Mouse (Mus musculus) midbrain, postnatal 0 days (tissue): Measurements from ENCODE around the gene Gcnt2. TPM values are rescaled to one million over a fixed set of nuclear protein-coding genes. Genes with fewer than 3 reads are reported as not detected.

Experiments
- ATAC-seq: fragments of 200-750 bp; cut with Nextera tagmentation; 2 replicates; pipeline ENCODE4 v1.8.0; 2017; ENCODE audit warnings: moderate number of reproducible peaks, mild to moderate bottlenecking, moderate TSS enrichment, moderate library complexity; ENCODE audit not compliant: low FRiP score
- DNase-seq: peaks from one replicate; pipeline ENCODE4 v3.0.0-alpha.2; 2015; ENCODE audit warnings: low spot score
- H3K27ac ChIP-seq: fragments of 300-500 bp; sonication (generic); 2 replicates; pipeline ENCODE4 v1.5.1; 2014; ENCODE audit warnings: low read depth, mild to moderate bottlenecking, low read length, mixed read lengths
- H3K27me3 ChIP-seq: fragments of 300-500 bp; sonication (generic); 2 replicates; pipeline ENCODE4 v1.6.1; 2014; ENCODE audit warnings: low read length, control low read depth, mixed read lengths; ENCODE audit not compliant: insufficient read depth
- H3K36me3 ChIP-seq: fragments of 300-500 bp; sonication (generic); 2 replicates; pipeline ENCODE4 v1.6.1; 2014; ENCODE audit warnings: low read length, control low read depth, mixed read lengths; ENCODE audit not compliant: insufficient read depth
- H3K4me1 ChIP-seq: fragments of 300-500 bp; sonication (generic); 2 replicates; pipeline ENCODE4 v1.6.1; 2014; ENCODE audit warnings: mild to moderate bottlenecking, control low read depth, antibody characterized with exemption, low read length, mixed read lengths; ENCODE audit not compliant: insufficient read depth
- H3K4me2 ChIP-seq: fragments of 300-500 bp; sonication (generic); 2 replicates; pipeline ENCODE4 v1.6.1; 2014; ENCODE audit warnings: low read depth, mild to moderate bottlenecking, low read length, mixed read lengths; ENCODE audit not compliant: poor library complexity, severe bottlenecking
- H3K4me3 ChIP-seq: fragments of 300-500 bp; sonication (generic); 2 replicates; pipeline ENCODE4 v1.5.1; 2014; ENCODE audit warnings: low read depth, mild to moderate bottlenecking, low read length, moderate library complexity
- H3K9ac ChIP-seq: fragments of 300-500 bp; sonication (generic); replicated peaks from 2 replicates; pipeline ENCODE4 v1.6.1; 2014; ENCODE audit warnings: mild to moderate bottlenecking, low read length, moderate library complexity, mixed read lengths; ENCODE audit not compliant: poor library complexity, severe bottlenecking
- H3K9me3 ChIP-seq: fragments of 300-500 bp; sonication (generic); 2 replicates; pipeline ENCODE4 v1.6.1; 2016; ENCODE audit warnings: low read length, control low read depth
- CTCF ChIP-seq: IDR thresholded peaks from 2 replicates; pipeline ENCODE4 v1.5.1; 2016; ENCODE audit warnings: antibody characterized with exemption, mild to moderate bottlenecking
- WGBS: fragments of 180-500 bp; shearing (Covaris S2); extraction: QIAGEN DNeasy Blood & Tissue Kit; methylation state at CpG from one replicate; pipeline ENCODE4 v1.1.7; 2014; 5-methylcytosine and 5-hydroxymethylcytosine counted together
- polyA plus RNA-seq: library from polyadenylated mRNA; unstranded; fragments of >200 nt; fragmentation: Nextera tagmentation; extraction: Ambion mirVana; gene quantifications from 2 replicates; pipeline ENCODE4 v1.2.1, GENCODE M21; 2015
- total RNA-seq: library from RNA; depleted of rRNA; stranded (reverse); fragments of >200 nt; gene quantifications from 2 replicates; pipeline ENCODE4 v1.2.3, GENCODE M21; 2014

Gene Gcnt2
- total and polyA plus RNA-seq, 2 experiments from 2014 or later, result 2.4 to 10.2 TPM

DNA sequence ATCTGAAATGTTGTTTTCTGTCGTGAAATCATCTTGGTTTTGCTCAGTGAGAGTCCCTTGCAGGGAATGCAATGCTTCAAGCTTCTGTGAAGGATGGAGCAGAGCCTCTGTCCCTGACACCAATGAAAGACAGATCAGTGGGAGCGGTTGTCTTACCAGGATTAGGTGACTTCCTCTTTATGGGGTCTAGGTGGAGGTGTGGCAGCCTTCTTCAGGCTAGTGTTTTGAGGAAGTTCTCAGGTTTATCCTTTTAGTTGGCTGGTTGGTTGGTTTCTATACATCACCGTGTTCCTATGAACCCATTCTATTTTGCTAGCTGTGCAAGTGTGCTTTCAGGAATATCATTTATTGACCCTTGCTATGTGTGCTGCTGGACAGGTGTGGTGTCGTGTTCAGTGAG, 18.0 kb downstream of the Gcnt2 start:
- WGBS, result 85% methylated on average over 4 of the region's 4 CpGs
- H3K9ac ChIP-seq, result no peak overlapping the region
- no peak overlapping the region for H3K27ac ChIP-seq
- no peaks in the 10 kb centered on the region for H3K27me3 ChIP-seq
- H3K4me1 ChIP-seq, result no peaks in the 10 kb centered on the region
- H3K4me2 ChIP-seq, result no peak overlapping the region
- no peak overlapping the region for H3K4me3 ChIP-seq
- no peaks in the 10 kb centered on the region for H3K36me3 ChIP-seq
- no peaks in the 10 kb centered on the region for H3K9me3 ChIP-seq
- no peak for DNase-seq
- ATAC-seq, result no peak
- no peak for TF ChIP-seq CTCF

- ATAC-seq, result no peak
- no peak for TF ChIP-seq CTCF
- Histone ChIP-seq H3K4me1 (no peaks in the 10 kb centered on the region), H3K36me3 (no peaks in the 10 kb centered on the region), H3K9ac (no peak overlapping the region), H3K4me2 (no peak overlapping the region), H3K27me3 (no peaks in the 10 kb centered on the region), H3K4me3 (no peak overlapping the region), H3K27ac (no peak overlapping the region), H3K9me3 (no peaks in the 10 kb centered on the region)
- 80% methylated on average over 8 of the region's 8 CpGs for WGBS
- DNase-seq, result no peak
These were observed 21.0 kb downstream of the Gcnt2 start for GRCm38 (mm10) chr13:40880557-40880956.

GRCm38 (mm10) chr13:40882606-40883005, 23.1 kb downstream of the Gcnt2 start:
- Histone ChIP-seq H3K27me3 (no peaks in the 10 kb centered on the region), H3K36me3 (no peaks in the 10 kb centered on the region), H3K4me3 (no peak overlapping the region), H3K9me3 (no peaks in the 10 kb centered on the region), H3K27ac (no peak overlapping the region), H3K9ac (no peak overlapping the region), H3K4me2 (no peak overlapping the region), H3K4me1 (peaks cover 4% of the 10 kb centered on the region; the same call in 1 of the 2 replicates)
- DNase-seq, result no peak
- 79% methylated on average over 5 of the region's 5 CpGs for WGBS
- ATAC-seq, result no peak
- no peak for TF ChIP-seq CTCF

DNA sequence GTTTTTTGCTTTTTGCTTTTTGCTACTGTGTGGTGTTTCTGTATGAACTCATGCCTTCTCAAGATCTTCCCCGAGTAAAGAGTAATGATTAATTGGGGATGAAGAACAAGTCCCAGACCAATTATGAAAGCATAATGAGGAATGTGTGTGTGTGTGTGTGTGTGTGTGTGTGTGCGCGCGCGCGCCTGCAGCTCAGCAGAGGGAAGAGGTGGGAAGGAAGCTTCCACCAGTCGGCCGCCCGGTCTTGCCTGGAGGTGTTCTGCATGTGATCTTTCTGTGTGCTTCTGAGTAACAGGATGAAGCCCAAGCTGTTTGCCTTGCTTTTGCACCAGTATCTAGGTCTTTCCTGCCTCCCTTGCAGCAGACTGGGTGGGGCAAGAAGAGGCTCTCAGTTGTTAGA, 24.3 kb downstream of the Gcnt2 start:
- Histone ChIP-seq H3K4me1 (peaks cover 4% of the 10 kb centered on the region; the same call in 1 of the 2 replicates), H3K27me3 (no peaks in the 10 kb centered on the region), H3K9ac (no peak overlapping the region), H3K27ac (no peak overlapping the region), H3K4me3 (no peak overlapping the region), H3K9me3 (no peaks in the 10 kb centered on the region), H3K36me3 (no peaks in the 10 kb centered on the region), H3K4me2 (no peak overlapping the region)
- ATAC-seq, result no peak
- 84% methylated on average over 9 of the region's 9 CpGs for WGBS
- no peak for DNase-seq
- TF ChIP-seq CTCF, result no peak

- peaks cover 4% of the 10 kb centered on the region; the same call in 1 of the 2 replicates for H3K4me1 ChIP-seq
- H3K4me3 ChIP-seq, result no peak overlapping the region
- no peak overlapping the region for H3K4me2 ChIP-seq
- DNase-seq, result peak; percentile 35
- H3K9ac ChIP-seq, result no peak overlapping the region
- H3K27me3 ChIP-seq, result no peaks in the 10 kb centered on the region
- 75% methylated on average over 5 of the region's 5 CpGs for WGBS
- no peak overlapping the region for H3K27ac ChIP-seq
- no peak for TF ChIP-seq CTCF
- H3K9me3 ChIP-seq, result no peaks in the 10 kb centered on the region
- H3K36me3 ChIP-seq, result no peaks in the 10 kb centered on the region
- no peak for ATAC-seq
These were observed 25.3 kb downstream of the Gcnt2 start for GRCm38 (mm10) chr13:40884878-40885277.

DNA sequence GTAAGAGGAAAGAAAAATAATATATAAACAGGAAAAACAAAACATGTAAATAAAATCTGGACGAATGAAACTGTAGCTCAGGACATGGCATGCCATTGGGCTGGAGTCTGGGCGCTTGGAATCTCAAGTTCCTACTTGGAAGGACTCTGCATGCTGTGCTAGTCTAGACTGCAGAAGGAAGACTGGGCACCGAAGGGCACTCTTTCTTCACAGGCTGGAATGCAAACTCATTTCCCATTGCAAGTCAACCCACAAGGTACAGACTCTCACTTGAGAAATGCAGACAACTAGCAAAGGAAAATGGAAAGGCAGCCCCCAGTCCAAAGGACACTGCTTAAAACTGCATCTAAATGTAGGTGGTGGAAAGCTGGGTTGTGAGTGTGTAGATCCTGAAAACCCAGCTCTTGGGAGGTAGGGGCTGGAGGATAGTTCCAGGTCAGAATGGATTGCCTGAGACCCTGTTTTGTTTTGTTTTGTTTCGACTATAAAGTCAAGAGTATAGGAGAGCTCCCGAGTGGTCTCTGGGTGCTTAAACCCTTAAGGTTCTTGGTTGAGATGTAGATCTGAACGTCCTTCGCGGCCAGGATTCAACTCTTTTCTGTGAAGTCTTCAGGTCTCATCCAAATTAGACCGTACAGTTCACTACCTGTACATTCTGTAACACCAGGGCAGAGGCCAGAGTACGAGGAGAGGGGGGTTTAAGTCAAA, 26.5 kb downstream of the Gcnt2 start:
- H3K9me3 ChIP-seq, result no peaks in the 10 kb centered on the region
- H3K36me3 ChIP-seq, result no peaks in the 10 kb centered on the region
- DNase-seq, result no peak
- 50% methylated on average over 10 of the region's 10 CpGs for WGBS
- H3K9ac ChIP-seq, result no peak overlapping the region
- no peak for TF ChIP-seq CTCF
- H3K27me3 ChIP-seq, result no peaks in the 10 kb centered on the region
- H3K27ac ChIP-seq, result no peak overlapping the region
- H3K4me3 ChIP-seq, result peak overlapping the region; percentile 36; the same call in 1 of the 2 replicates
- H3K4me2 ChIP-seq, result peak overlapping the region; percentile 53
- H3K4me1 ChIP-seq, result peaks cover 4% of the 10 kb centered on the region; the same call in 1 of the 2 replicates
- ATAC-seq, result no peak
